Mouse (Mus musculus): ENCODE results near the gene Slc12a6. TPM values are rescaled to one million over a fixed set of nuclear protein-coding genes. Genes with fewer than 3 reads are reported as not detected.

Gene Slc12a6
- polyA plus RNA-seq, 1 experiment, result 31.9 TPM

DNA sequence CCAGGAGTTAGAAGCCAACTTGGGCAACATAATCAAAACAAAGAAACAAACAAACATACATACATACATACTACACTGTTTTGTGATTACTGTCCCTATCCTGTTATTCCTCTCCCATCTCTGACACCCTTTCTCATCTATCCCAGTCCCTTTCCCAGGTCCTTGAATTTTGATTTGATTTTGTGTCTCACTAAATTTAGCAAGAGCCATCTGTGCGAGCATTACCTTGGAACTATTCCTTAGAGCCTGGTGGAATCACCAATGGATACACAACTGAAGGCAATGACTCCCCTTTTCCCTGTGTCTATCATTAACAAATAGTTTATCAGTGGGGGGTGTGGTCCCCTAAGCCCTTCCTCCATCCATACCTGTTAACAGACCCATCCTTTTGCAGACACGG lies 27.2 kb downstream of the Slc12a6 start:
- Histone ChIP-seq H3K27ac (ENCODE audit: insufficient read depth, low read length) (no peak overlapping the region), H3K27me3 (ENCODE audit: control insufficient read depth, insufficient read depth, low read length, poor library complexity, severe bottlenecking) (no peaks in the 10 kb centered on the region), H3K36me3 (ENCODE audit: control insufficient read depth, insufficient read depth, low read length, poor library complexity, severe bottlenecking) (no peaks in the 10 kb centered on the region), H3K9me3 (replicated peaks; ENCODE audit: control insufficient read depth, insufficient read depth, low read length, poor library complexity, severe bottlenecking) (no peaks in the 10 kb centered on the region), H3K4me3 (ENCODE audit: low read depth, low read length) (no peak overlapping the region), H3K4me1 (ENCODE audit: control insufficient read depth, insufficient read depth, low read length) (no peaks in the 10 kb centered on the region), H3K9ac (ENCODE audit: low read depth, poor library complexity, severe bottlenecking) (no peak overlapping the region)
- no peak for TF ChIP-seq EP300 (IDR thresholded peaks at IDR 0.05; ENCODE audit: insufficient read depth, low read depth, low read length)
- TF ChIP-seq CTCF (IDR thresholded peaks at IDR 0.05; ENCODE audit: low read depth, low read length), result no peak
- no peak for TF ChIP-seq POLR2A (IDR thresholded peaks at IDR 0.05; ENCODE audit: insufficient read depth, low read length)

DNA sequence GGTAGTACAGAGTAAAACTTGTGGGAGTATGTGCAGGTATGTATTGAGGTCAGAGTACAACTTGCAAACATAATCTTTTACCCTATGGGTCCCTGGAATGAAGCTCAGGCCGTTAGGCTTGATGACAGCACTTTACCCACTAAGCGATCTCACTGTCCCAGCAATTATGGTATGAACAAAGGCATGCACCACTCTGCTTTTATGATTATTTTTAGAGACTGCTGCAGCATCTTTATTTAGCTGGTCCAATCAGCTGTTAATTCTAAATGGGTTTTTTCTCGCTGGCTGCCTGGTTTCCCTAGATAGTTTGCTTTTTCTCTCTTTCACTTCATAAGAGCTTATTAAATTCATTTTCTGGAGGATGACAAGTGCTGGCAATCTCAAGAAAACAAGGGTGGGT lies 30.6 kb downstream of the Slc12a6 start:
- Histone ChIP-seq H3K9ac (ENCODE audit: low read depth, poor library complexity, severe bottlenecking) (no peak overlapping the region), H3K27me3 (ENCODE audit: control insufficient read depth, insufficient read depth, low read length, poor library complexity, severe bottlenecking) (no peaks in the 10 kb centered on the region), H3K36me3 (ENCODE audit: control insufficient read depth, insufficient read depth, low read length, poor library complexity, severe bottlenecking) (no peaks in the 10 kb centered on the region), H3K4me3 (ENCODE audit: low read depth, low read length) (no peak overlapping the region), H3K9me3 (replicated peaks; ENCODE audit: control insufficient read depth, insufficient read depth, low read length, poor library complexity, severe bottlenecking) (no peaks in the 10 kb centered on the region), H3K4me1 (ENCODE audit: control insufficient read depth, insufficient read depth, low read length) (no peaks in the 10 kb centered on the region), H3K27ac (ENCODE audit: insufficient read depth, low read length) (no peak overlapping the region)
- no peak for TF ChIP-seq POLR2A (IDR thresholded peaks at IDR 0.05; ENCODE audit: insufficient read depth, low read length)
- TF ChIP-seq EP300 (IDR thresholded peaks at IDR 0.05; ENCODE audit: insufficient read depth, low read depth, low read length), result no peak
- TF ChIP-seq CTCF (IDR thresholded peaks at IDR 0.05; ENCODE audit: low read depth, low read length), result no peak

DNA sequence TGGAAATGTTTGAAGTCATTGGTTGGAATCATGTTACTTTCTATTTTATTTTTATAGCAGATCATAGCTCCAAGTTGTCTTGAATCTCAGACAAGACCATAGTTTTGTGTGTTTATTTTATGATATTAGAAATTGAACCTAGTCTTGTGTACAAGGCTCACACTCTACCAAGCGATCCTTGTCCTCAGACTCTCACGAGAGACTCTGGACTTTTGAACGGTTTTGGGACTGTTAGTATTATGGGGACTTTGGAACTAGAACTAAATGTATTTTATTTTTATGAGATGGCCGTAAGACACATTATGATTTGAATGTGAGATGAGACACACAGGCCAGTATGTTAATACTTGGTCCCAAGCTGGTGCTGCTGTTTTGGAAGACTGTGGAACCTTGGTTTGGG lies 32.6 kb downstream of the Slc12a6 start:
- Histone ChIP-seq H3K4me1 (ENCODE audit: control insufficient read depth, insufficient read depth, low read length) (no peaks in the 10 kb centered on the region), H3K9ac (ENCODE audit: low read depth, poor library complexity, severe bottlenecking) (no peak overlapping the region), H3K27ac (ENCODE audit: insufficient read depth, low read length) (no peak overlapping the region), H3K27me3 (ENCODE audit: control insufficient read depth, insufficient read depth, low read length, poor library complexity, severe bottlenecking) (no peaks in the 10 kb centered on the region), H3K36me3 (ENCODE audit: control insufficient read depth, insufficient read depth, low read length, poor library complexity, severe bottlenecking) (no peaks in the 10 kb centered on the region), H3K4me3 (ENCODE audit: low read depth, low read length) (no peak overlapping the region), H3K9me3 (replicated peaks; ENCODE audit: control insufficient read depth, insufficient read depth, low read length, poor library complexity, severe bottlenecking) (no peaks in the 10 kb centered on the region)
- TF ChIP-seq POLR2A (IDR thresholded peaks at IDR 0.05; ENCODE audit: insufficient read depth, low read length), result no peak
- no peak for TF ChIP-seq EP300 (IDR thresholded peaks at IDR 0.05; ENCODE audit: insufficient read depth, low read depth, low read length)
- TF ChIP-seq CTCF (IDR thresholded peaks at IDR 0.05; ENCODE audit: low read depth, low read length), result no peak

DNA sequence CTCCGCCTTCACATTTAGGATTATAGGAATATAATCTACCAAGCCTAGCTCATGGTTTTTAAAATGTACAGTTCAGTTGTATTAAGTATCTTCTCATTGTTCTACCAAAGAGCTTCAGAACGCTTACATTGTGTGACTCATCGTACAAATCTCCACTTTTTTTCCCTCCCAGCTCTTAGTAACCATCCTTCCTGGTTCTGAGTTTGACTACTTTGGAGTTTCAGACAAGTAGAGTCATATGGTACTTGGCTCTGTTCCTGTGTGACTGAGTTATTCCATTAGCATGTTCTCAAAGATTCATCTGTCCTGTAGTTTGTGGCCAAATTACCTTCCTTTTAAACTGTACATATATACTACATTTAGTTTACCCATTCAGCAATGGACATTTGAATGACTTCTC lies 43.0 kb downstream of the Slc12a6 start:
- H3K27me3 ChIP-seq (ENCODE audit: control insufficient read depth, insufficient read depth, low read length, poor library complexity, severe bottlenecking), result no peaks in the 10 kb centered on the region
- no peaks in the 10 kb centered on the region for H3K4me1 ChIP-seq (ENCODE audit: control insufficient read depth, insufficient read depth, low read length)
- no peak overlapping the region for H3K4me3 ChIP-seq (ENCODE audit: low read depth, low read length)
- H3K9me3 ChIP-seq (replicated peaks; ENCODE audit: control insufficient read depth, insufficient read depth, low read length, poor library complexity, severe bottlenecking), result no peaks in the 10 kb centered on the region
- no peaks in the 10 kb centered on the region for H3K36me3 ChIP-seq (ENCODE audit: control insufficient read depth, insufficient read depth, low read length, poor library complexity, severe bottlenecking)
- H3K27ac ChIP-seq (ENCODE audit: insufficient read depth, low read length), result no peak overlapping the region
- TF ChIP-seq CTCF (IDR thresholded peaks at IDR 0.05; ENCODE audit: low read depth, low read length) (no peak), EP300 (IDR thresholded peaks at IDR 0.05; ENCODE audit: insufficient read depth, low read depth, low read length) (no peak)
- no peak overlapping the region for H3K9ac ChIP-seq (ENCODE audit: low read depth, poor library complexity, severe bottlenecking)

DNA sequence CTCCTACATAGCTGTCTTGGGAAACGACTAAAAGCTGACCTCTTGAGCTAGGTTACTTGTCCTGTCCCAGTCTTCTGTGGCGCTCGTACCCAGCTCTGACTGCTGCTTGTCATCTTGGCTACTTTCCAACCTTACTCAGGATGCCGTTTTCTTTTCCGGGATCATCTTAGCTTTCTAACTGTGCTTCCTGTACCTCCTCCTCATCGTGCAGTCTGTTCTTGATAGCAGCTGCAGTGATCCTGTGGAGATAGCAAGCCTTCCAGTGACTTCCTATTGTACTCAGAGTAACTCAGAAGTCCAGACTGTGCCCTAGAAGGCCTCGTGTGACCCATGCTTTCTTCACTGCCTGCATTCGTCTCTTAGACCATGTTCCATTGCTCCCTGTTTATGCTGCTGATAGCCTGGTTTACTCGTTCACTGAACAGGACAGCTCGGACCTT lies 43.6 kb downstream of the Slc12a6 start:
- Histone ChIP-seq H3K4me3 (ENCODE audit: low read depth, low read length) (no peak overlapping the region), H3K9me3 (replicated peaks; ENCODE audit: control insufficient read depth, insufficient read depth, low read length, poor library complexity, severe bottlenecking) (no peaks in the 10 kb centered on the region), H3K27ac (ENCODE audit: insufficient read depth, low read length) (no peak overlapping the region), H3K4me1 (ENCODE audit: control insufficient read depth, insufficient read depth, low read length) (no peaks in the 10 kb centered on the region), H3K9ac (ENCODE audit: low read depth, poor library complexity, severe bottlenecking) (no peak overlapping the region), H3K27me3 (ENCODE audit: control insufficient read depth, insufficient read depth, low read length, poor library complexity, severe bottlenecking) (no peaks in the 10 kb centered on the region), H3K36me3 (ENCODE audit: control insufficient read depth, insufficient read depth, low read length, poor library complexity, severe bottlenecking) (no peaks in the 10 kb centered on the region)
- TF ChIP-seq EP300 (IDR thresholded peaks at IDR 0.05; ENCODE audit: insufficient read depth, low read depth, low read length) (no peak), CTCF (IDR thresholded peaks at IDR 0.05; ENCODE audit: low read depth, low read length) (no peak), POLR2A (IDR thresholded peaks at IDR 0.05; ENCODE audit: insufficient read depth, low read length) (no peak)

DNA sequence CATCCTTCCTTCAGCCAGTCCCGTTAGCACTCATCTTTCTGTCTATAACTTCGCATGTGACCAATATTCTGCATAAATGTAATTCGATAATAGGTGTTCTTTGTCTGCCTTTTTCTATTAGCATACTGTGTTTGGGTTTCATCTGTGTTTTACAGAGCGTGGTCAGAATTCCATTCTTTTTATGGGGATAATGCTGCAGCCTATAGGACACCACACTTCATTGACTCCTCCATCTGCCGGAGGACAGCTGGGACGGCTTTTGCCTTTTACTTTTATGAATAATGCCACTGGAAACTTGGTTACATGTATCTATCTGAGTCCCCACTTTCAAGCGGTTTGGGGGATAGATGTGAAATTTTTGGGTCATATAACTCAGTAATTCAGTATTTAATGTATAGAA lies 50.0 kb downstream of the Slc12a6 start:
- Histone ChIP-seq H3K9ac (ENCODE audit: low read depth, poor library complexity, severe bottlenecking) (no peak overlapping the region), H3K4me3 (ENCODE audit: low read depth, low read length) (no peak overlapping the region), H3K4me1 (ENCODE audit: control insufficient read depth, insufficient read depth, low read length) (no peaks in the 10 kb centered on the region), H3K27me3 (ENCODE audit: control insufficient read depth, insufficient read depth, low read length, poor library complexity, severe bottlenecking) (no peaks in the 10 kb centered on the region), H3K27ac (ENCODE audit: insufficient read depth, low read length) (no peak overlapping the region), H3K9me3 (replicated peaks; ENCODE audit: control insufficient read depth, insufficient read depth, low read length, poor library complexity, severe bottlenecking) (no peaks in the 10 kb centered on the region), H3K36me3 (ENCODE audit: control insufficient read depth, insufficient read depth, low read length, poor library complexity, severe bottlenecking) (no peaks in the 10 kb centered on the region)
- TF ChIP-seq EP300 (IDR thresholded peaks at IDR 0.05; ENCODE audit: insufficient read depth, low read depth, low read length) (no peak), POLR2A (IDR thresholded peaks at IDR 0.05; ENCODE audit: insufficient read depth, low read length) (no peak), CTCF (IDR thresholded peaks at IDR 0.05; ENCODE audit: low read depth, low read length) (no peak)

All from ES-Bruce4 (cell line).